Mouse (Mus musculus) retina, postnatal 7 days (tissue): ENCODE measurements around the gene Dkc1.

ENCODE experiments used
- DNase-seq: peaks from one replicate; pipeline ENCODE4 v3.0.0-alpha.2; 2012; ENCODE audit warnings: low read depth, low spot score

Gene Dkc1

GRCm38 (mm10) chrX:75095369-75096162 lies at the start of gene Dkc1:
Gene Dkc1, plus strand, starts transcription at chrX:75095854.
- DNase-seq, result peak; percentile 70

DNA sequence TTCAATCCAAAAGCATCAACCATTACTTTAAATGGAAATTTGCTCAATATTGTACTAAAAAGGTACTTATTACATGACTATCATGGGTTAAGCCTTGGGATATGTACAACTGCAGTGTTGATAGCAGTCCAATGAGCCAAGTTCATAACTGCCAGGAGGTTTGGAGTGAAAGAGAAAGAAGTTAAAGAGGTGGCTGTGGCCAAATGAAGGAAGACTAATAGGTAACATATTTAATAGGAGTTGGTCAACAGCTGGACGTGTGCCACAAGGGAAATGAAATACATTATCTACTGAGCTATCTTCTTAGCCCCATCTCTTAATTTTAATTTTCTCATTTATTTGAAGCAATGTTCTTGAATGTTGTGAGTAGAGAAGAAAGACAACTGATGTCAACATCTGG lies 49.7 kb upstream of the Dkc1 start:
- DNase-seq, result no peak

DNA sequence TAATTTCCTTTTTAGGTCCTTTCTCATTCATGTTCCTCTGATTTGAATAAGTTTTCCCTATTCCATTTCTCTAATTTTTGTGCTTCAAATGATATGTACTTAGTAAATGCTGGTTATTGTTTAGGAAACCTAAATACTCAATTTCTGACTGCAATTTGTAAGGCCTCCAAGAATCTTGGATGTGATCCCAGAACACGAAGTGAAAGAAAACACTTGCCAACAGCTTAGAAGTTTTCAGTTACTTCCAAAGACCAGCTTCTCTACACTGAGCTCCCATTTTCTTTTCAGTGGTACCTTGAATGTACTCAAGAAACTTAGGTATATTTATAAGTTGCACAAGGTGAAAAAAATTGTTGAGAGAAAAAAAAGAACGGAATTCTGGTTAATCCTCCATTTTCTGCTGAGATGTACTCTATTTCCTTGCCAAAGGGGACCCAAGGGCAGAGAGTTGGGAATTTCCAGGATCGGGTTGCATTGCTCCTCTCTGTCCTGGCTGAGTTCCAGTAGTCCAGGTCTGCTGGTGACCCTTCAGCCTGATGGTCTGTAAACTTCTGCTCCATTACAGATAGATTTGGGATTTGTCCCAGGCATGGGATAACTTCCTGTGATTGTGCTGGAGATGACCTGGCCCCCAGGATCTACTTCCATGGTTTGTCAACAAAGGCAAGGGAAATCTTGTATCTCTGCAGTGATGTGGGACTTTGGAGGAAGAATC lies 48.6 kb upstream of the Dkc1 start:
- no peak for DNase-seq

DNA sequence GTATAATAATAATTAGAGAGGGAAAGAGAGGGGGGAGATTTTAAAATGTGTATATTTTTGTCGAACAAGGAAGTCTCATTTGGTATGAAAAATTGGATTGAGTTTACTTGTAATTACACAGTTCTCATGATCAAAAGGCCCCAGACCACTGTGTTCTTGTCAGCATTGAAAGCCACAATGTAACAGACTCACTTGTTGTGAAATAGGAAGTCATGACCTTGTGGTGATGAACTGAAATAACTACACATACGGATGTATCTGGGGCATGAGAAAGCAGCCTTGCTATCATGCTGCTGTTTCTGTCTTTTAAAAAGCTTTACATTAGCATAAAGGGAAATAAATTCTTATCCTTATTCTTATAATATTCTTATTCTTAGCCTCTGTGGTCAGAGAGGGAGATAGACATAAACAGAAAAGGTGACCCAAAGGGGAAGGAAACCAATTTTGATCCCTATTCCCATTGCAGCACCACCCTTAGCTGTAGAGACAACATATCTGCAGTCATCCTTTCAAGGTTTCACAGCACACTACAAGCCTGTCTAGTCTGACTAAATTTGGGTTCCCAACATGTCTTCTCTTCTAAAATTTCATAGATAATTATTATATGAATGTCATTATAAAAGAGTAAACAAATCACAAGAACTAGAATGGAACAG lies 39.4 kb upstream of the Dkc1 start:
- DNase-seq, result no peak

- no peak for DNase-seq
Observed at GRCm38 (mm10) chrX:75082351-75082750, 13.3 kb upstream of the Dkc1 start.

DNA sequence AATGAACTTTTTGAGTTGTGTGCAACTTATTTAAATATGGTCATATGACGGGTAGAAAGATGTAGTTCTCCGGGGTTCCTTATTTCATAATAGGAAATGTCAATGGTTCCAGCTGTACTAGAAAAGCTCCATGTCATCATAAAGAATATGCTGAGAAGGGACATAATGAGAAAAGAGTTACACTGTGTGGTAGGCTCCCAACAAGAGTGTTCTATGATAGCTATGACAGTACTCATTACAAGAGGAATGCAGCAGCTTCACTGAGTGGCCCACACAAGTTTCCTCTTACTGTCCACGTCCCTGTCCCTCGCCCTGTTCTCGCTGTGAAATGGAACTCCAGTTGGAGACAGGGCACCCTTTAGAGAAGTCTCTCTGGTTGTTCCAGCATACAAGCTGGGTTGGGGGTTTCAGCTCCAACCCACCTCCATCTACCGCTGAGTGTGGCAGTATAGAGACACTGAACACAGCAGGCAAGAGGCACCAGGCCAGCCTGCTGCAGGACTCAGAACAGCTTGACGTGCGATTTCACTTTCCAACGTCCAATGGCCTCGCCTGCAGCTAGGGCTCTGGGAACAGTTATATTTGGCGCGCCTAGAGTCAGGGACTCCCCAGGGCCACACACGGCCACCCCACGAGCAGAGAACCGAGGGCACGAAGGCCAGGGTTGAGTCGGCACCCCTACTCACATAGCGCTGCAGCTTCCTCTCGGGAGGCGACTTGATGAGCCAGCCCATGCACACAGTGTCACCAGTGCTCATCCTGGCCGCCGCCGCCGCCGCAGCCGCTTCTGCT lies 11.5 kb upstream of the Dkc1 start:
- DNase-seq, result no peak

- DNase-seq, result no peak
Observed at GRCm38 (mm10) chrX:75084774-75085508, 10.7 kb upstream of the Dkc1 start, which contains the start of gene Gab3. Gene Gab3, minus strand, starts transcription at chrX:75085458.

DNA sequence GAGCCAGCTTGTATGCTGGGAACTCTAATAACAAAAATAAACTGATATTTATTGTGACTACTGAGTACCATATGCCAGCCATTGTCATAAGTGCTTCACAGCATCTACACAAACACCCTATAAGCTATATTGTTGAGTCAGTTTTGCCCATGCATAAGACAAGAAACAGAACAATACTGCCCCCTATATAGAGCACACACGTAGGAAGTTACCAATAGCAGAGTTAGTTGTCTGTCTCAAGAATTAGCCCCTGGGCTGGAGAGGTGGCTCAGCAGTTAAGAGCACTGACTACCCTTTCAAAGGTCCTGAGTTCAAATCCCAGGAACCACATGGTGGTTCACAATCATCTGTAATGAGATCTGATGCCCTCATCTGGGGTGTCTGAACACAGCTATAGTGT lies 10.0 kb upstream of the Dkc1 start:
- DNase-seq, result no peak

DNA sequence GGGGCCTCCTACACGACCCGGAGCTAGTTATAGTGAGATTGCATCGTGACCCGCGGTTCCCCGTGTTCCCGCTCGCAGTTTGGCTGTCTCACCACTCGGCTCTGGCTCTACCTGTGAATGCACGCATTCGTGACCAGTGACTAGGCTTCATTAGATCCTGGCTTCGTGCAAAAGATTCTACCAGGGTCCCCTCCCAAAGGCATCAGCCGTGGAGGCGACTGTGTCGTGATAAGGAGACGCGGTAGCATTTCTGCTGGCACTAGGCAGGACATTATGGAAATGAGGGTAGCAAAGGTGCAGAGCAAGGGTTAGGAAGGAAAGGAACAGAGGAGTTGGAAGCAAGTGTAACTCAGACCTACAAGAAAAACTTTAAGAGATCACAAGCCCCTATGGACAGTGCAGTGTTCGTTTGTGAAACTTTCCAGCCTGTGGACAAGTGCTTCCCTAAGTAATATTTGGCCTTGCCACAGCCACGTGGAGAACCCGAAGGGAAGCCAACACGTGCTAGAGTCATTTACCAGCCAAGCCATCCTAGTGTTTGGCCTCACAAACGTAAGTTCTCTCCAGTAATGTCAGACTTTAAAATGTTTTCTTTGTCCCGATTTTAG lies 613 bp downstream of the Dkc1 start:
- DNase-seq, result no peak

- DNase-seq, result no peak
Observed at GRCm38 (mm10) chrX:75098799-75099198, 3.1 kb downstream of the Dkc1 start.

- DNase-seq, result no peak
Observed at GRCm38 (mm10) chrX:75102293-75102692, 6.6 kb downstream of the Dkc1 start.

GRCm38 (mm10) chrX:75115550-75115949 lies 19.9 kb downstream of the Dkc1 start:
- DNase-seq, result no peak

DNA sequence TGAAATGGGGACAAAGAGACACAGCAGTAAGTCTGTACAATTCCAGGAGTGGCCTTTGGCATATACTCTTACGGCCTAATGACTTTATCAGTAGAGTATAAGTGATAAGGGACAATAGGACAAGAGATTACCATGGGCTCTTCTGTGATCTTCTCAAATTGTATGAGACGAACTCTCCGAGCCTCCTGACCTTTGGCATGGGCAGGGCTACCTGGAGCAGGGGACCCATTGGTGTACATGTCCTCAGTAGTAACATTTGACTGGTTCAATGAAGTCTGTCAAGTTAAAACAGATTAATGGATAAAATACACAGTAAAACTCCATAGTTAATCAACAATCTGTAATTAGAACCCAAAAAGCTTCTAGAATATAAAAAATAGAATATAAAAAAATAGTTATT lies 30.0 kb downstream of the Dkc1 start:
- no peak for DNase-seq

- DNase-seq, result no peak
Observed at GRCm38 (mm10) chrX:75126893-75127292, 31.2 kb downstream of the Dkc1 start.

DNA sequence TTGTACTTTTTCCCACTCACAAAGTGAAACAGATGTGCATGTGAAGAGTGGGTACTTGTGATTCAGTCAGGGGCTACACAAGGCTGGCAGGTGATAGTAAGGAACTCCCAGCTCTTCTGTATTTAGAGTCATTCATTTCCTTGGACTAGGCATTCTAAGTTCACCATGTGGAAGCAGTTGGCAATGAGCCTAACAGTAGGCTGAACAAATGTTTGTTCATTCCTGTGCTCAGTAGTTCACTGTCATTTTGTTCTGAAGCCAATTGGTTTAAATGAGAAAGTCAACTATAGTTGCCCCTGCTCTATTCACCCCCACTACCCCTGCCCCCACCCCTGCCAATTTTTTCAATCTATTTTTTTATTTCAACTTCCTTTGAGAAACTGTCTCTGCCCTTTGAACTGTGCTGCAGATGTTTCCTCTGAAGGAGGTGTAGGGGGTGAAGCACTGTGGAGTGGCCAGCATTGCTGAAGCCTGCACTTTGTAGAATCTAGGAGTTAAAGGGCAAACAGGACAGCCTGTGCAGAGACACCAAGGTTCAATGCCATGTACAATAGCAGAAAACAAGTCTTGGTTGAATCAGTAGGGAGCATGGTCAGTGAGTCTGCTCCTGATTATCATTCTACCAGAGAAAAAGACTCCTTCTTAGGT lies 32.8 kb downstream of the Dkc1 start:
- no peak for DNase-seq

DNA sequence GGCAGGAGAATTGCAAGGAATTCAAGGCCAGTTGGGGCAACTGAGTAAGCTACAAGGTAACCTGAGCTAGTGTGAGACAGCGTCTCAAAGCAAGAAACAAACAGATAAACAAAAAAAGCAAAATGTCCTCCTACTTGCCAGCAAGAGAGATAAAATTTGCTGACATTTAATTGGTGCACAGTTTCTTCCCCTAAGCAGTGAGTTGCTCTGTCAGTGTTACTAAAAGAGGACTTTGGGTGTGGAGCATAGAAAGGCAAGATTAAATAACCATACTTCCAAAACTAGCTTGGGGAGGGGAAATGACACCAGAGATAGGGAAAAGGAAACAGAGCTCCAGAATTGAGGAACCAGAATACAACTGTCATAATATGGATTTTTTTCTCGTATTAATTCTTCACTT lies 33.8 kb downstream of the Dkc1 start:
- no peak for DNase-seq

- peak; percentile 48 for DNase-seq
Observed at GRCm38 (mm10) chrX:75130467-75131160, 35.0 kb downstream of the Dkc1 start, which contains the start of gene Mpp1. Gene Mpp1, minus strand, starts transcription at chrX:75131016.

GRCm38 (mm10) chrX:75136938-75137337 lies 41.3 kb downstream of the Dkc1 start:
- no peak for DNase-seq

DNA sequence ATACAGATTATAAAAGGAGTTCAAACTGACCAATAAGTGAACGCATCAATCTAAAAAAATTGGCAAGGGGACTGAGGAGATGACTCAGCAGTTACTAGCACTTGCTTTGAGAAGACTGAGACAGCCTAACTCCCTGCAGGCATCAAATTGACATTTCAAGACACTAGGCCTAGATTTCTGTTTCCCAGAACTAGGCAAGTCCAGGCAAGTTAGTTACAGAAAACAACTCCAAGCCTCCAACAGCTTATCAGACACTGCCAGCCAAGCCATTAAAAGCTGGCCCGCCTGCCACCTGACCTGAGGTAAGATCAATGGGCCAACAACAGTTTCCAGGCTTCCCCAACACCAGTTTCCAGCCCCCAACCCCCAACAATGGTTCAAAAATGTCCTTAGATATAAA lies 42.1 kb downstream of the Dkc1 start:
- no peak for DNase-seq
